Mouse (Mus musculus) limb, embryonic 15.5 days (tissue): ENCODE data around the gene Daam1. TPM values are rescaled to one million over a fixed set of nuclear protein-coding genes. Genes with fewer than 3 reads are reported as not detected.

Experiments
- ATAC-seq: fragments of 200-750 bp; cut with Nextera tagmentation; 2 replicates; pipeline ENCODE4 v1.8.0; 2017; ENCODE audit warnings: low read depth, moderate TSS enrichment; ENCODE audit not compliant: insufficient number of reproducible peaks, low FRiP score, low TSS enrichment
- H3K27ac ChIP-seq: fragments of 300-500 bp; sonication (generic); 2 replicates; pipeline ENCODE4 v1.5.1; 2015; ENCODE audit warnings: moderate library complexity, mild to moderate bottlenecking, inconsistent platforms
- H3K27me3 ChIP-seq: fragments of 300-500 bp; sonication (generic); 2 replicates; pipeline ENCODE4 v1.6.1; 2015; ENCODE audit warnings: inconsistent platforms
- H3K36me3 ChIP-seq: fragments of 300-500 bp; sonication (generic); 2 replicates; pipeline ENCODE4 v1.6.1; 2015; ENCODE audit warnings: inconsistent platforms
- H3K4me1 ChIP-seq: fragments of 300-500 bp; sonication (generic); 2 replicates; pipeline ENCODE4 v1.6.1; 2015; ENCODE audit warnings: inconsistent platforms
- H3K4me2 ChIP-seq: fragments of 300-500 bp; sonication (generic); 2 replicates; pipeline ENCODE4 v1.6.1; 2015; ENCODE audit warnings: mild to moderate bottlenecking, inconsistent platforms
- H3K4me3 ChIP-seq: fragments of 300-500 bp; sonication (generic); 2 replicates; pipeline ENCODE4 v1.5.1; 2015; ENCODE audit warnings: mild to moderate bottlenecking, inconsistent platforms
- H3K9ac ChIP-seq: fragments of 300-500 bp; sonication (generic); 2 replicates; pipeline ENCODE4 v1.6.1; 2015; ENCODE audit warnings: inconsistent platforms
- H3K9me3 ChIP-seq: fragments of 300-500 bp; sonication (generic); 2 replicates; pipeline ENCODE4 v1.6.1; 2016; ENCODE audit warnings: inconsistent platforms
- WGBS: fragments of 180-500 bp; shearing (Covaris S2); methylation state at CpG from one replicate; pipeline ENCODE4 v1.1.7; 2015; 5-methylcytosine and 5-hydroxymethylcytosine counted together
- polyA plus RNA-seq: library from polyadenylated mRNA; unstranded; fragments of >200 nt; fragmentation: Nextera tagmentation; extraction: Ambion mirVana; gene quantifications from 2 replicates; pipeline ENCODE4 v1.2.1, GENCODE M21; 2015

The Daam1 gene
- polyA plus RNA-seq, 1 experiment from 2014 or later = 10.5 TPM

DNA sequence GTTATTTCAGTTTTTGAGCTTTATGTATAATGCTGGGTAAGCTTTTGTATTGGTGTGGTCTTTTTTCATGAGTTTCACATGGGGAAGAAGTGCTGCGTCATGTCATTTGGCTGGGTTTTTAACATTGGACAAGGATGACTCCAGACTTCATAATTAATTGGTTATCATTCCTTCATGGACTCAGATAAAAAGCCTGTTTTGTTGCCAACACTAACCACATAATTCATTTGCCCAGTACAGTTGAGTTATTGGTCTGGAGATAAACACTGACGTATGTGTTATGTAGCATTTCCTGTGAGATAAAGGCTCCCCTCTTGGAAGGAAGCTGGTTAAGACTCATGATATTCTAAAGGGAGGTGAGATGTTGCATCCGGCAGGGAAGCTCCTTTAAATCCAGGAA is 191.9 kb downstream of the Daam1 start:
- Histone ChIP-seq H3K27me3 (no peaks in the 10 kb centered on the region), H3K4me1 (peaks cover 9% of the 10 kb centered on the region; the same call in 1 of the 2 replicates), H3K9ac (no peak overlapping the region), H3K4me2 (no peak overlapping the region), H3K4me3 (no peak overlapping the region), H3K36me3 (no peaks in the 10 kb centered on the region), H3K9me3 (no peaks in the 10 kb centered on the region), H3K27ac (no peak overlapping the region)
- WGBS = 90% methylated on average over 3 of the region's 3 CpGs
- no peak for ATAC-seq

DNA sequence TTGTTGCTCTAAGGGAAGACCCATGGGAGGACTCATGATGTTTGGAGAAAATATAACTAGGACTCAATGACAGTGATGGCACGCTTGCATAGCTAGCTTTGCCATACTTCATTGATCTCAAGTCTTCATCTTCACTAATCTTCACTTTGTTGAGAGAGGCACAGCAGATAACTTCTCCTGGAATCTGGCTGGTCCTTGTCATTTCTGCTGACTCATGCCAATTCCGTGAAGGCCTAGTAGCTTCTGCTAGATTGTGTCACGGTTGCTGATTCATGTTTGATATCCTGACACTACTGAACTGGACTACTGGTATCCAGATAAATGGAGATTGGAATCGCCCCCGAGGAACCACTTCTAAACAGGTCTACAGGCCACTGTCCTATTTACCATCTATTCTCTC is 192.7 kb downstream of the Daam1 start:
- Histone ChIP-seq H3K9ac (no peak overlapping the region), H3K9me3 (no peaks in the 10 kb centered on the region), H3K4me3 (no peak overlapping the region), H3K27ac (no peak overlapping the region), H3K4me2 (no peak overlapping the region), H3K27me3 (no peaks in the 10 kb centered on the region), H3K36me3 (no peaks in the 10 kb centered on the region), H3K4me1 (peaks cover 9% of the 10 kb centered on the region; the same call in 1 of the 2 replicates)
- WGBS = 94% methylated on average over 5 of the region's 5 CpGs
- ATAC-seq = no peak

GRCm38 (mm10) chr12:72025275-72025795 is 194.5 kb downstream of the Daam1 start:
- Histone ChIP-seq H3K9ac (no peak overlapping the region), H3K36me3 (no peaks in the 10 kb centered on the region), H3K4me1 (peaks cover 9% of the 10 kb centered on the region; the same call in 1 of the 2 replicates), H3K27me3 (no peaks in the 10 kb centered on the region), H3K27ac (no peak overlapping the region), H3K9me3 (no peaks in the 10 kb centered on the region), H3K4me3 (no peak overlapping the region), H3K4me2 (no peak overlapping the region)
- ATAC-seq = no peak
- WGBS = 63% methylated on average over 6 of the region's 6 CpGs

- no peak overlapping the region for H3K4me2 ChIP-seq
- no peaks in the 10 kb centered on the region for H3K9me3 ChIP-seq
- H3K9ac ChIP-seq = no peak overlapping the region
- WGBS = 57% methylated on average over 5 of the region's 5 CpGs
- 0 out of 2 replicates have a peak, but pooled peaks cover 6% of the 10 kb centered on the region for H3K4me1 ChIP-seq
- H3K36me3 ChIP-seq = no peaks in the 10 kb centered on the region
- H3K4me3 ChIP-seq = no peak overlapping the region
- H3K27me3 ChIP-seq = no peaks in the 10 kb centered on the region
- no peak for ATAC-seq
- H3K27ac ChIP-seq = no peak overlapping the region
Observed at GRCm38 (mm10) chr12:72031171-72031570, 200.3 kb downstream of the Daam1 start.

- no peak for ATAC-seq
- 0 out of 2 replicates have a peak, but pooled peaks cover 6% of the 10 kb centered on the region for H3K4me1 ChIP-seq
- H3K27me3 ChIP-seq = no peaks in the 10 kb centered on the region
- H3K9ac ChIP-seq = no peak overlapping the region
- no peak overlapping the region for H3K4me2 ChIP-seq
- no peaks in the 10 kb centered on the region for H3K36me3 ChIP-seq
- no peak overlapping the region for H3K4me3 ChIP-seq
- WGBS = 89% methylated on average over 6 of the region's 6 CpGs
- no peaks in the 10 kb centered on the region for H3K9me3 ChIP-seq
- no peak overlapping the region for H3K27ac ChIP-seq
Observed at GRCm38 (mm10) chr12:72031794-72032193, 200.9 kb downstream of the Daam1 start.

GRCm38 (mm10) chr12:72036097-72036661 is 205.3 kb downstream of the Daam1 start:
- Histone ChIP-seq H3K27me3 (no peaks in the 10 kb centered on the region), H3K27ac (no peak overlapping the region), H3K36me3 (no peaks in the 10 kb centered on the region), H3K4me2 (no peak overlapping the region), H3K9ac (no peak overlapping the region), H3K4me3 (no peak overlapping the region), H3K4me1 (0 out of 2 replicates have a peak, but pooled peaks cover 6% of the 10 kb centered on the region), H3K9me3 (no peaks in the 10 kb centered on the region)
- no peak for ATAC-seq
- 65% methylated on average over 9 of the region's 9 CpGs for WGBS

GRCm38 (mm10) chr12:72037049-72037448 is 206.2 kb downstream of the Daam1 start:
- Histone ChIP-seq H3K36me3 (no peaks in the 10 kb centered on the region), H3K9me3 (no peaks in the 10 kb centered on the region), H3K9ac (no peak overlapping the region), H3K27ac (no peak overlapping the region), H3K4me1 (no peaks in the 10 kb centered on the region), H3K4me2 (no peak overlapping the region), H3K27me3 (no peaks in the 10 kb centered on the region), H3K4me3 (no peak overlapping the region)
- 62% methylated on average over 6 of the region's 6 CpGs for WGBS
- no peak for ATAC-seq

DNA sequence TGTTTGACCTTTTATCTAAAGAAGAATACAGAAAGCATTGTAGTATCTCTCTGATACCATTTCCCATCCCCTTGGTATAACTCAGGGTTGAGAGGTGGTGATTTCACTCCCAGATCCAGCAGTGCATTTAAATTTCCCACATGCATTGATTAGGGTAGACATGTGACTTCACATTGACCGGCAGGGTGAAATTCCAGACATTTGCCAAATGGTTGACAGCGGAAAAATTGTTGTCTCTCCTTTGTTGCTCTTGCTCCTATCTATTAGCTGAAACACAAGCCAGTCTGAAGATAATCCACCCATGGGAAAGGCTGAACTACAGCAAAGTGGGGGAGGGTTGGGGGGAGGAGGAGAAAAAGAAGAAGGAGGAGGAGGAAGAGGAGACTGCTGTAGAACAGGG is 208.0 kb downstream of the Daam1 start:
- no peaks in the 10 kb centered on the region for H3K36me3 ChIP-seq
- H3K9me3 ChIP-seq = no peaks in the 10 kb centered on the region
- H3K4me1 ChIP-seq = no peaks in the 10 kb centered on the region
- H3K9ac ChIP-seq = no peak overlapping the region
- H3K27me3 ChIP-seq = no peaks in the 10 kb centered on the region
- 71% methylated on average over 2 of the region's 2 CpGs for WGBS
- ATAC-seq = no peak
- H3K4me3 ChIP-seq = no peak overlapping the region
- no peak overlapping the region for H3K27ac ChIP-seq
- no peak overlapping the region for H3K4me2 ChIP-seq

- H3K4me2 ChIP-seq = no peak overlapping the region
- no peak overlapping the region for H3K4me3 ChIP-seq
- no peaks in the 10 kb centered on the region for H3K9me3 ChIP-seq
- no peak for ATAC-seq
- no peaks in the 10 kb centered on the region for H3K4me1 ChIP-seq
- no peaks in the 10 kb centered on the region for H3K36me3 ChIP-seq
- no peak overlapping the region for H3K9ac ChIP-seq
- 69% methylated on average over 8 of the region's 8 CpGs for WGBS
- H3K27me3 ChIP-seq = no peaks in the 10 kb centered on the region
- no peak overlapping the region for H3K27ac ChIP-seq
Observed at GRCm38 (mm10) chr12:72039501-72039900, 208.6 kb downstream of the Daam1 start.

GRCm38 (mm10) chr12:72041238-72041637 is 210.4 kb downstream of the Daam1 start:
- WGBS = 80% methylated on average over 3 of the region's 3 CpGs
- Histone ChIP-seq H3K9ac (no peak overlapping the region), H3K9me3 (no peaks in the 10 kb centered on the region), H3K4me2 (no peak overlapping the region), H3K36me3 (no peaks in the 10 kb centered on the region), H3K27ac (no peak overlapping the region), H3K4me3 (no peak overlapping the region), H3K27me3 (no peaks in the 10 kb centered on the region), H3K4me1 (no peaks in the 10 kb centered on the region)
- no peak for ATAC-seq
